Mouse (Mus musculus) lung, postnatal 0 days (tissue): ENCODE results near the gene Gm44790.

ENCODE experiments used
- CTCF ChIP-seq: IDR thresholded peaks from 2 replicates; pipeline ENCODE4 v1.5.1; 2016; ENCODE audit warnings: antibody characterized with exemption, mild to moderate bottlenecking
- EP300 ChIP-seq: IDR thresholded peaks from 2 replicates; pipeline ENCODE4 v1.6.1; 2016; ENCODE audit warnings: antibody characterized with exemption, mild to moderate bottlenecking, control low read depth

GRCm38 (mm10) chr6:86471760-86472099 is 45.3 kb downstream of the Gm44790 start:
- TF ChIP-seq CTCF: no peak
- peak; percentile 50; the same call in 1 of the 2 replicates for TF ChIP-seq EP300
